Mouse (Mus musculus): ENCODE measurements around the gene Vti1b. TPM values are rescaled to one million over a fixed set of nuclear protein-coding genes. Genes with fewer than 3 reads are reported as not detected.
"Not testable (repeated sequence)": the region's sequence is repeated elsewhere in the genome, so short reads cannot be mapped to it uniquely, and the experiment has no call there.

The Vti1b gene
- 139 and 152 TPM in 2 replicates for polyA plus RNA-seq (2015; fragmentation: Nextera tagmentation; extraction: Ambion mirVana)

DNA sequence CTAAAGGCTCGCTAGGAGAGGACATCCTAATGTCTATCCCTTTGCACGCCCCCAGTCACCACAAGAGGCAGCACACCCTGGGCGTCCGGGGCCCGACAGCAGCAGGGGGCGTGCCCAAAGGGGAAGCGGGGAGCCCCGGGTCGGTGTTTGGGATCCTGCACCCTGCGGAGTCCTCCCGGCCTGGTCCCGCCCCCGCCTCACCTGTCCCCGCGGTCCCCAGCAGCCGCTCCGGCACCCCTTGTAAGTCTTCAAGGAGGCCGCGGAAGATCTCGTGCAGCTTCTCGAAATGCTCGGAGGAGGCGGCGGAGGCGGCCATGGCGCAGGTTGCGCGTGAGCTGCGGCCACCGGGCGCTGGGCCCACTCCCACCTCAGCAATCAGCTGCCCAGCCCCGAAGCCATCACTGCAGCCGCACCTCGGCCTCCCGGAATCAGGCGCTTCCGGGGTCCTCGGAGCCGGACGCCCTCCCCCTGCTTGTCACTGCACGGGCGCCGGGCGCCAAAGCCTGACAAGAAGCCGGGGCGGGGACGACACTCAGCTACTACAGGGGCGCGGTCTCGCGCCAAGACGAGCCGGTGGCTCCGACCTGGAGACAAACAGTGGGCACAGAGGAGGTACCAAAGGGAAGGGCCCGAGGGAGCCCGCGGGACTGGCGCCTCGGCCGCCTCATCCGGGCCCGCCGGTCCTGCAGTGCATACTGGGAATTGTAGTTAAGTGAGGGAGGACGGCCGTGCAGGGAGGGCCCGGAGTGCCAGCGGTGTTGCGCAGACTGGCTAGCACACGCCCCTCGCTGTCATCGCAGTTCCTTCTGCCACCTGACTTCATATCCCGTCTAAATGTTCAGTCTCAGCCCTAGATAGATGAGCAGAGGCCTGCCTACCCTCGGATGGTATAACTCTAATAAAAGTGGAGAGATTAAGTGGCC lies at the start of gene Vti1b:
Vti1b (minus strand) TSS at position 649 of the 923 bp plus-strand sequence.
- H3K4me1 ChIP-seq, result peaks cover 16% of the 10 kb centered on the region
- H3K9me3 ChIP-seq (replicated peaks), result no peaks in the 10 kb centered on the region
- WGBS, result under 1% methylated on average over 73 of the region's 73 CpGs
- ATAC-seq, result peak; percentile 99
- H3K36me3 ChIP-seq (ENCODE audit: poor library complexity, severe bottlenecking), result peaks cover 24% of the 10 kb centered on the region
- H3K27me3 ChIP-seq, result no peaks in the 10 kb centered on the region
- peak within 1 kb of the TSS; percentile 89 for H3K9ac ChIP-seq
- H3K27ac ChIP-seq, result peak within 1 kb of the TSS; percentile 89
- peak within 1 kb of the TSS; percentile 65 for H3K4me2 ChIP-seq
- H3K4me3 ChIP-seq, result peak within 1 kb of the TSS; percentile 97

DNA sequence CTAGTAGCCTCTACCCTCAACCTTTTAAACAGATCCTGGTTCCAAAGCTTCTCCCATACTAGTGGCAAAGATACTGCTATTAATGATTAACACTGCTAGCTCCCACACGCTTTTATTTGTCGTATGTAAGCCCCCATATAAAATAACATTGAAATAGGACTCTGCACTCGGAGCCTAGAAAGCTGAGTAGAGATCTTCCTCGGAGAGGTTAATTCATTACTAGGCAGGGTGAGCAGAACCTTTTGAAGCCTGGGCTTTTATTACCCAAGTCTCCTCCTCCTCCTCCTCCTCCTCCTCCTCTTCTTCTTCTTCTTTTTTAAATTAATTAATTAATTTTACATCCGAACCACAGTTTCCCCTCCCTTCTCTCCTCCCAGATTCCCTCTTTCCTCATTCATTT lies 45.0 kb upstream of the Vti1b start:
- Histone ChIP-seq H3K4me1 (no peaks in the 10 kb centered on the region), H3K27me3 (no peaks in the 10 kb centered on the region), H3K4me3 (no peak overlapping the region), H3K9me3 (replicated peaks) (no peaks in the 10 kb centered on the region), H3K4me2 (no peak overlapping the region), H3K9ac (no peak overlapping the region), H3K36me3 (ENCODE audit: poor library complexity, severe bottlenecking) (no peaks in the 10 kb centered on the region), H3K27ac (no peak overlapping the region)
- WGBS, result 68% methylated on average over 5 of the region's 5 CpGs
- ATAC-seq, result no peak

DNA sequence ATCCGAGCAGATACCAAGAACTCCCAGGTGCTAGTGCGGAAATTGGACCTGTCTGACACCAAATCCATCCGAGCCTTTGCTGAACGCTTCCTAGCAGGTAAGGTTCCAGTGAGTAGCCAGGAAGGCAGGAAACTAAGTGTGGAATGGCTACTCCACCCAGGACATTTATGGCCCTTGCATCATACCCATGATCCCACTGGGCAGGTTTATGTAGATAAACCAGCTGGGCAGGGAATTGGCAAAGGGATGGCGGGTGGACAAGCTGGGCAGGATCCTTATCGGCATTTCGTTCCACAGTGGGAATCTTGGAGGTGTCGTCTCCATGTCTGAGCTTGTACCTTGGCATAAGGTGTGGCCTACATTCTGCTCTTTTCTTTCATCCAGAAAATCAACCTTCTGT lies 39.0 kb upstream of the Vti1b start:
- Histone ChIP-seq H3K9ac (no peak overlapping the region), H3K4me1 (no peaks in the 10 kb centered on the region), H3K27ac (no peak overlapping the region), H3K9me3 (replicated peaks) (no peaks in the 10 kb centered on the region), H3K4me2 (no peak overlapping the region), H3K36me3 (ENCODE audit: poor library complexity, severe bottlenecking) (no peaks in the 10 kb centered on the region), H3K4me3 (no peak overlapping the region), H3K27me3 (no peaks in the 10 kb centered on the region)
- no peak for ATAC-seq
- 89% methylated on average over 8 of the region's 8 CpGs for WGBS

DNA sequence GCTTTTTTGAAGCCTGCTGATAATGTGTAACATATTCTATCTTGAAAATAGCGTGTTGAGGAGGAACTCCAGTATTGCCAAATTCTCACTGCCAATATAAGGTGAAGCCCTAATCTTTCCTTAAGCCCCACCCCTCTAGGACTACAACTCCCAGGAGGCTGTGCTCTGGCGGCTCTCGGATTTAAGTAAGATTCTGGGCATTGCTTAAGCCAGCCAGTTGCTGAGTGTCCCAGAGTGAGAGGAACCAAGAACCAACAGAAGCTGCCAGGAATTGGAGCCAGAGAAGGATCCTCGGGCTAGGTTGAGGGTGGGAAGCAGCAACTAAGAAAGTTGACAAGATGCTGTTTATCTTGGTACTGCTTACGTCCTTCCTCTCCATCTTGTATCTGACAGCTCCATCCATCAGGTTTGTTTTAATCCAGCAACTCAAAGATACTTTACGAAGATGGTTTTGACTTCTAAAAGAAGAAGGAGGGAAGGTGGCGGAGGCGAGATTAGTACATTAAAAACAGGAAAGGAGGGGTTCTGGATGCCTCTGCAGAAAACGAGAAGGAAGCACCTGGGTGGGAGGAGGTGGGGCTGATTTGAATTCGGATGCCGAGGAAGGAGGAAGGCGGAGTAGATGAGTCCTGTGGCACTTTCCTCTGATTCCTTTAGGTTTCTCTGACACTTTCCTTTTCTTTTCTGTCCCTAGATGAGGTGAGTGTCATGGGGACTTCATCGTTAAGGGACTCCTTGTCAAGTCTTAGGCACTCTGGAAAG lies 36.4 kb upstream of the Vti1b start, which contains the start of gene Rdh12:
Rdh12 (plus strand) TSS at position 212 of the 762 bp plus-strand sequence.
- peak within 1 kb of the TSS; percentile 58 for H3K9ac ChIP-seq
- H3K4me3 ChIP-seq, result peak within 1 kb of the TSS; percentile 44
- 5% methylated on average over 13 of the region's 13 CpGs for WGBS
- peak; percentile 73 for ATAC-seq
- H3K27ac ChIP-seq, result no peak within 1 kb of the TSS
- H3K9me3 ChIP-seq (replicated peaks), result no peaks in the 10 kb centered on the region
- peak within 1 kb of the TSS; percentile 72 for H3K4me2 ChIP-seq
- H3K27me3 ChIP-seq, result no peaks in the 10 kb centered on the region
- H3K36me3 ChIP-seq (ENCODE audit: poor library complexity, severe bottlenecking), result no peaks in the 10 kb centered on the region
- no peaks in the 10 kb centered on the region for H3K4me1 ChIP-seq

DNA sequence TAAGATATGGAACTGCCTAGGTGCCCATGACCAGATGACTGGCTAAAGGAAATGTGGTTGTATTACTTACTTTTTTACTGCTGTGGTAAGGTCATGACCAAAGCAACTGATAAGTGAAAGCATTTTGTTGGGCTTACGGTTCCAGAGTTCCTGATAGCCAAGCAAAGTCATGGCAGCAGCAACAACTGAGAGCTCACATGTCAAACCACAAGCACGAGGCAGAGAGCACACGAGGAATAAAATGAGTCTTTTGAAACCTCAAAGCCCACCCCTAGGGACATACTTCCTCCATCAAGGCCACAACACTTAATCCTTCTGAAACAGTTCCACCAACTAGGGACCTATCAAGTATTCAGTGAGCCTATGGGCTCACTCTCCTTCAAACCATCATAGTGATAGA lies 29.4 kb upstream of the Vti1b start:
- 68% methylated on average over 3 of the region's 3 CpGs for WGBS

DNA sequence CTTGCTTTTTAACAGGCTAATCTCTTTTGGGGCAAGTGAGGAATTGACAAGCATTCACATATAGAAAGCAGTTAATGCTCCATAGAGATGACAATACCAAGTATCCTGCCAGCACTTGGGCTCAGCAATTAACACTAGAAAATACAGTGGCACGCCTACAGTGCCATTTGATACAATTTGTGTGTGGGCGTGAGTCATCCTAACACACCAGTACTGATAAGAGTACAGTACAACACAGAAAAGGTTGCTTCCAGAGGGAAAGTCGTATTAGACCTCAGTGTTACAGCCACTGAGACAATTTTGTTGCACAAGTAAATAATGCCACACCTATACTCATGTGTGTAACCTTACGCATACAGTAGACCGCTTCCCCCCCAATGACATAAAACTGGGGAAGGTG lies 24.6 kb upstream of the Vti1b start:
- Histone ChIP-seq H3K4me2 (no peak overlapping the region), H3K27ac (no peak overlapping the region), H3K4me1 (no peaks in the 10 kb centered on the region), H3K9me3 (replicated peaks) (no peaks in the 10 kb centered on the region), H3K27me3 (no peaks in the 10 kb centered on the region), H3K4me3 (no peak overlapping the region), H3K36me3 (ENCODE audit: poor library complexity, severe bottlenecking) (no peaks in the 10 kb centered on the region), H3K9ac (no peak overlapping the region)
- 89% methylated on average over 5 of the region's 5 CpGs for WGBS
- ATAC-seq, result no peak

More for the DNA sequence above, 29.4 kb upstream of the Vti1b start:
- Histone ChIP-seq H3K4me2 (no peak overlapping the region), H3K9ac (no peak overlapping the region), H3K4me1 (no peaks in the 10 kb centered on the region), H3K9me3 (replicated peaks) (no peaks in the 10 kb centered on the region), H3K27ac (no peak overlapping the region), H3K4me3 (no peak overlapping the region), H3K36me3 (ENCODE audit: poor library complexity, severe bottlenecking) (no peaks in the 10 kb centered on the region), H3K27me3 (no peaks in the 10 kb centered on the region)
- no peak for ATAC-seq

DNA sequence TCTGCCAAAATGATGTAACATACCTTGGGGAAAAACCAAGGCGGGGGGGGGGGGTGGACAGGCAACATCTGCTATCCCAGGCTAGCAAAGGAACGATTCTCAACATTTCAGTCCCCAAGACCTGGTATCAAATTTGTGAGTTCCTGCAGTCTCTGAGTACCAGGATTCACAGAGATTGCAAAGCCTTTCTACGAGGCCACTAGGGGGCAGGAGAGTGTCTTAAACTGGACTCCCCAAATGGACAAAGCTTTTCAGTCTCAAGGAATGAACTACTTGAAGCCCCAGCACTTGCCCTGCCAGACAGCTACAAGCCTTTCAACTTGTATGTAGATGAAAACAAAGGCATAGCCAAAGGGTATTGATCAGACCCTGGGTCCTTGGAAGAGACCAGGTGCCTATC lies 21.0 kb upstream of the Vti1b start:
- WGBS, result 4% methylated on average over 3 of the region's 3 CpGs
- Histone ChIP-seq H3K9ac (no peak overlapping the region), H3K4me3 (no peak overlapping the region), H3K27ac (no peak overlapping the region), H3K36me3 (ENCODE audit: poor library complexity, severe bottlenecking) (peaks cover under 1% of the 10 kb centered on the region), H3K9me3 (replicated peaks) (no peaks in the 10 kb centered on the region), H3K4me2 (no peak overlapping the region), H3K4me1 (peaks cover 18% of the 10 kb centered on the region), H3K27me3 (no peaks in the 10 kb centered on the region)
- ATAC-seq, result no peak

DNA sequence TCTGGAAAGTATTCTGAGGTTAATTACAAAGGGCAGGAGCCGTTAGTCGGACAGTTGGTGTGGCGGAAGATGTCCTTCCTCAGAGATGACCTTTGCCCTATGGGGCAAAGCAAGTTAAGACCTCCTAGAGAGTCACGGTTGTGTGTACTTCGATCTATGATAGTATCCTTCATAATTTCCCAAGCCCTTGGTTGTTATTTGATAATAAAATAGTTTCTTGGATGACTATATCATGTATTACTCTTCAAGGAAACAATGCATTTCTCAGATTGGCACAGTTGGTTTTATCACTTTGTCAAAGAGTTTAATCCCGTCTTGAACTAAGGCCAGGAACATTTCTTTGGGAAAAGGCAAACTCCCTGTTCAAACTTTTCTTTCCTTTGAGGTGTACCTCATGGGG lies 19.7 kb upstream of the Vti1b start, which contains the start of gene Rdh11:
Rdh11 (minus strand) TSS at position 101 of the 400 bp plus-strand sequence.
- H3K36me3 ChIP-seq (ENCODE audit: poor library complexity, severe bottlenecking), result peaks cover 12% of the 10 kb centered on the region
- H3K9ac ChIP-seq, result peak within 1 kb of the TSS; percentile 74
- peak within 1 kb of the TSS; percentile 40; the same call in 1 of the 2 replicates for H3K27ac ChIP-seq
- H3K4me2 ChIP-seq, result peak within 1 kb of the TSS; percentile 78
- no peaks in the 10 kb centered on the region for H3K27me3 ChIP-seq
- H3K9me3 ChIP-seq (replicated peaks), result no peaks in the 10 kb centered on the region
- ATAC-seq, result no peak
- 62% methylated on average over 6 of the region's 6 CpGs for WGBS
- H3K4me3 ChIP-seq, result peak within 1 kb of the TSS; percentile 71
- H3K4me1 ChIP-seq, result peaks cover 18% of the 10 kb centered on the region

DNA sequence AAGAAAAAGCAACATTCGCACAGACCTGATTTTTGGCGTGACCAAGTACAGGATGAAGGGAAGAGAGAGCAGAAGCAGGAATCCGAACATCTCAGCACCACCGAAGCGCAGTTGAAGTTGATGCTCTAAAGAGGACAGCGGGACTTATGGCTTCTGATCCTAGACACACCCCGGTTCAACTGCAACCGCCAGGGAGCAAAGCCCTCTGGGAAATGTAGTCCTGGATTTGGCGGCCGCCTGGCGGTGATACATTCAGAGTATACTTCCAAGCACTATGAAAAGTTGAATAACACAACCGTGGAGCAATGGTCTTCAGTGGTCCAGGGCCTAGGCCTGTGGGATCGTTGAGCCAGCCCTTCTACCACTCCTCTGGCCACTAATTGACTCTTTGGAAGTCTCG lies 19.2 kb upstream of the Vti1b start:
- 6% methylated on average over 14 of the region's 14 CpGs for WGBS
- Histone ChIP-seq H3K27ac (peak overlapping the region; percentile 40; the same call in 1 of the 2 replicates), H3K9me3 (replicated peaks) (no peaks in the 10 kb centered on the region), H3K27me3 (no peaks in the 10 kb centered on the region), H3K4me3 (peak overlapping the region; percentile 71), H3K36me3 (ENCODE audit: poor library complexity, severe bottlenecking) (peaks cover 16% of the 10 kb centered on the region), H3K4me2 (peak overlapping the region; percentile 78), H3K4me1 (peaks cover 18% of the 10 kb centered on the region), H3K9ac (peak overlapping the region; percentile 74)
- ATAC-seq, result peak; percentile 93

DNA sequence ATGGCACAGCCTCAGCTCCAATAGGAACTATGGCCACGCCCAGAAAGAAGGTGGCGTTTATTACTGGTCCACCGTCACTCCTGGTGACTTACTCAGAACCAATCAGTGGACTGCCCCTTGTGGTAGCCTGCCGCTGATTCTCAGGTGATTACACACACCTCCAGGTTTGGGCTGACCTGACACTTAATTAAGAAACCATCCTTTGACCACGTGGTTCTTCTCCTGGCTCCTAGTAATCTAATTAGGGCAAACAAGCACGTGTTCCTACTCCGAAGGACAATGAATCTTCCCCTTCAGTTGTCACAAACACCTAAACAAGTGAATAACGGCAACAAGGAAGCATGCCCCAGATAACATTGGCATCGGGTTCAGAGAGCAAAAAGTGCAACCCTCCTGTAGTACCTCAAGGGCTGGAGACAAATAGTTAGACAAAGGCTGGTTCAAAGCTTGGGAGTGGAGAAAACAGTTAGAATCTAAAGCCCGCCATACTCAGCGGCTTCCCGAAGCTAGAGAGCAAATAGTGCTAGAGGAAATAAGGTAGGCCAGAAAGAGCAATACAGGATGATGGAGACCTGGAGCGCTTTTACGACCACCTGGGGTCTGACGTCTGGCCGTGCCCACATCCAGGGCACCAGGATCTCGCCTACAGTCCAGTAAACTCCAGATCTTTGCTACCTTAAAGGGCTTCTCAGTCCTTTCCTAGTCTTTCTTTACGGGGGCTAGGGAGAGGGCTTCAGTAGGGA lies 18.6 kb upstream of the Vti1b start:
- peak; percentile 95 for ATAC-seq
- H3K27ac ChIP-seq, result peak overlapping the region; percentile 40; the same call in 1 of the 2 replicates
- peak overlapping the region; percentile 78 for H3K4me2 ChIP-seq
- H3K4me3 ChIP-seq, result peak overlapping the region; percentile 71
- peaks cover 22% of the 10 kb centered on the region for H3K36me3 ChIP-seq (ENCODE audit: poor library complexity, severe bottlenecking)
- H3K9me3 ChIP-seq (replicated peaks), result no peaks in the 10 kb centered on the region
- peaks cover 18% of the 10 kb centered on the region for H3K4me1 ChIP-seq
- H3K9ac ChIP-seq, result peak overlapping the region; percentile 74
- no peaks in the 10 kb centered on the region for H3K27me3 ChIP-seq
- WGBS, result under 1% methylated on average over 18 of the region's 18 CpGs

DNA sequence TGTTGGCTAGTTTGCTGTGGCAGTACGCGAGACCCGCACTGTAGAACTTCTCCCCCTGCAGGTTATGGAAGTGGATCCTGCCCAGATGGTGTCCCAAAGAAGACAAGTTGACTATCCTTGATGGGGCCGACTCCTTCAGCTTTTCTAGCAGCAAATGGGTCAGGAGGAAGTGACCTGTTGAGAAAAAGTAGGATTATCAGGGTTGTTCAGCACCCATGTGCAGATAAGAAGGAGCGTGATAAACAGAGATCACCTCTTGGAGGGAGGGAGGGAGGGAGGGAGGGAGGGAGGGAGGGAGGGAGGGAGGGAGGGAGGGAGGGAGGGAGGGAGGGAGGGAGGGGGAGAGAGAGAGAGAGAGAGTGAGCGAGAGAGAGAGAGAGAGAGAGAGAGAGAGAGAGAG lies 12.7 kb upstream of the Vti1b start:
- WGBS, result 87% methylated on average over 5 of the region's 6 CpGs
- peaks cover 12% of the 10 kb centered on the region for H3K4me1 ChIP-seq
- not testable (repeated sequence) for ATAC-seq; H3K9ac ChIP-seq; H3K9me3 ChIP-seq (replicated peaks); H3K4me2 ChIP-seq; H3K27me3 ChIP-seq; H3K4me3 ChIP-seq; H3K27ac ChIP-seq
- peaks cover 77% of the 10 kb centered on the region for H3K36me3 ChIP-seq (ENCODE audit: poor library complexity, severe bottlenecking)
